Mouse (Mus musculus) naive thymus-derived CD4-positive, alpha-beta T cell, adult 2 months (primary cell): ENCODE data around the gene Ablim2.

Experiments
- DNase-seq: peaks from one replicate; pipeline ENCODE4 v3.0.0-alpha.2; 2011; ENCODE audit warnings: low read depth

Gene Ablim2

DNA sequence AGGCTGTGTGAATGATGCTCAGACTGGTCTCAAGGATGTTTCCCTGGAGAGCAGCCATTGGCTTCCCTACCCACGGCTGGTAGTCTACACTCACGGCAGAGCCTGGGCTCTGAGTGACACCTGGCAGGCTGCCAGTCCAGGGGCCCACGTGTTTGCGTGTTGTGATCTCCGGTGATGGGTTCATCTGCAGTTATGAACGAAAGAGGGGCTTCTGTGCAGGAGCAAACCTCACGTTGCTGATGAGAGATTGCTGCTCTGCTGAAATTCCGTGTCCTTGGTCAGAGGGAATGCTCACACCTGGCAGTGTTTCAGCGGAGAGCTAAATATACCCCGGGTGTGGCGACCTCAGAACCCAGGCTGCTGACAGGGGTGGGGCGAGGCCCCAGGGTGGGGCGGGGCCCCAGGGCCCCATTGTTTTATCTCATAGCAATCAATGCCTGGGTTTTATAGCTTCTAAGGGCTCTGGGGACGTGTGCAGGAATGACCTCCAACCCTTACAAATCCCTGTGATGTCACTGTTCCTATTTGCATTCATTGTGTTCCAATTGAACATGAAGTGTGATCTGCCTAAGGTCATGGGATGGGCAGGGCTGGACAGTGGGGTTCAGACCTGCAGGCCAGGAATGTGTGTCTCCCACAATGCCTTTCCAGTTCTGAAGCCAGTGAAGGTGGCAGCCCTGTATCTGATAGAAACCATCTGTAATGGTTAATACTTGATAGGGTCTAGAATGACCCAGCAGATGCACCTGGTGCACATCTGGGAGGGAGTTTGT lies 13.4 kb downstream of the Ablim2 start:
- DNase-seq, result peak; percentile 32

DNA sequence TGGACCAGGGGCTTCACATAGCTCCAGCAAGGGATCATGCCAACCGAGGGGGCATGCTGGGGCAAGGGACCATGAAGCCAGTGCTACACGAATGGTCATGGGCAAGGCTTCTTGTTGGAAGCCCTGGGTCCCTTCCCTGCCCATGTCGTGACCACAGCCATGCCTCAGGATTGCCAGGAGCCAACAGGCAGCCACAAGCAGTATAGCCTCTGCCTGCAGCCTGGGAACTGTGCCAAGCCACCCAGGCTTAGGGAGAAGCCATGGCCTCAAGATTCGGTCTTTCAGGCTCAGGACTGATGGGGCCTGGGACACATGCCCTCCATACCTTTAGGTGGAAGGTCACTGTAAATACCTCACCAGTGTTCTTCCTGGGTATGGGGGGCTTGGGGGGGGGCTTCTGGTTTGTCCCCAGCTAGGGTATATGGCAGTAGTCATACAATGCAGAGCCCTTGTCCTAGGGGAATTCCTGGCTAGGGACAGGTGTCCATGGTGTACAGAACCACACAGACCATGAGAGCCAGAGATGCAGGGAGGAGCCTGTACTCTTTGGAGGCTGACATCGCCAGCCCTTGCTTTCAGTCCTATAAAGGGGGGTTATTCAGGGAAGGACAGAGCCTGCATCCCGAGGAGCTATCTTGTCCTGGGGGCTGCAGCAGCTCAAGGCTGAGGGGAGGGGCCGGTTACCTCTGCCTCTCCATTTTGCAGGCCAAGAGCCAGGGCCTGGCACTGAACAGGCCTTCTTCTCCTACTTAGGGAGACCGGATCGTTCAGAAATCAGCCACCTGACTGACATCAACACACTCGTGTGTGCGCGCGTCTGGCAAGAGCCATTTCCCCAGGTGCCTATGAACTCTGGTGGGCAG lies 15.8 kb downstream of the Ablim2 start:
- no peak for DNase-seq

DNA sequence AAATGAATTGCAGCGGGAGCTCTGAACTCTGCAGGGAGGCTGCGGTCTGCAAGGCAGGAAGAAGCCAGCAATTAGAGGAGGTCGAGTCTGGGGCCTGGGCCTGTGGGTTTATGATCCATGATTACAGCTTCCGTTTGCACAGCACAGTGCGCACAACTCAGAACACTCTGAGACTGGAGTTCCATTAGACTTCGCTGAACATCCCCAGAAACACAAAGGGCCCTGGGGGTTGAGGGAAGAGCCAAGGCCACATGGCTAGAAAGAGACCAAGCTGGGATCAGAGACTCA lies 16.4 kb downstream of the Ablim2 start:
- no peak for DNase-seq

DNA sequence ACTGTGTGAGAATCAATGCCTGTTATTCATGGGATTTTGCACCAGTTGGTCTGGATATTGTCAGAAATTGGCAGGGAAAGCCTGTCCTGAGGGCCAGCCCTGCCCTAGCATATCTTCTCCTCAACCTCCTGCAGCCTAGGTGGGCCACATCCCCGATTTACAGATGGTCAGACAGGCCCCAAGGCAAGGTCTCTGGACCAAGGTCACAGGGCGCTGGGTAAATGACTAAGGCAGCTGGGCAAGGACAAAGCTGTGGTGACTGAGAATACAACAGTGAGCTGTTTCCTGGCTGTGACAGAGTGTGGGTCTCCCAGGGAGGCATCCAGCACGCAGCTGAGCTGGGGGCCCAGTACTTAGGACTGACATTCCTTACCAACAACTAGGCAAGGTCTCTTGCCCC lies 23.4 kb downstream of the Ablim2 start:
- no peak for DNase-seq

DNA sequence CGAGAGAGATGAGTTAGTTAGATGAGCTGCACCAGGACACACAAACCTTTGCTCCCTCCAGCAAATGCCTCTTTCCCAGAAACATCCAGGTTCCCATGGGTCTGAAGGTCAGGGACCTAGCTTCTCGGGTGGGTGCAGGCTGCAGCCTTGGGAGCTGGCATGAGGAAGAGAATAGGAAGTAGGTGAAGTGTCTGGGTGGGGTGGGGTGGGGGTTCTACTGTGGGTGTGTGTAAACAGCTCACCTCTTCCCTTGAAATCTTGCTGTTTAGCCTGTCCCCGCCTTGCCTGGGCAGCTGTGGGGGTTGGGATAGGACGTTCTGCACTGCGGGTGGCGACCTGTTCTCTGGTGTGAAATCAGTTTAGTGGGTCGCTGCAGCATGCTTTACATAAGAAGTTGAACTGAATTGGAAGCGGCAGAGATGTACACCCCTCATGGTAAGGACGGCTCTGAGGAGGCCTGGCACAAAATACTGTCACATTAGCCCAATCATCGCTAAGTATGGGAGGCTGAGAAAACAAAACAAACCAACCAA lies 25.0 kb downstream of the Ablim2 start:
- no peak for DNase-seq

DNA sequence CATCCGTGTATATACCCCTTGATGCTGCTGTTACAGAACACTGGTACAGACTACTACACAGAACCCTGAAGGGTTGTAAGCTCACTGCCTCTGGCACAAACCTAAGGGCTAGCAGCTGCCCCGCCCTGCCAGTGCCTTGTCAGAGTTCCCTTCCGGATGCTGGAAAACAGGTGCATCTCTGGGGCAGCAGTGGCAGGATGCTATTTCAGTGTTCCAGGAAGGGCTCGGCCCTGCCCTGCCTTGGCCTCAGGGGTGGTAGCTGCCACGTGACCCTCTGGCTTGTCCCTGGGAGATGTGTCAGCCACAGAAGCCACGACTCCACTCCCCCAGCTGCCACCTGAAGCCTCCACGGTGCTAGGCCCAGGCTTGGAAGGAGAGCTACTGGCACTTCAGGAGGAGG lies 28.2 kb downstream of the Ablim2 start:
- no peak for DNase-seq

DNA sequence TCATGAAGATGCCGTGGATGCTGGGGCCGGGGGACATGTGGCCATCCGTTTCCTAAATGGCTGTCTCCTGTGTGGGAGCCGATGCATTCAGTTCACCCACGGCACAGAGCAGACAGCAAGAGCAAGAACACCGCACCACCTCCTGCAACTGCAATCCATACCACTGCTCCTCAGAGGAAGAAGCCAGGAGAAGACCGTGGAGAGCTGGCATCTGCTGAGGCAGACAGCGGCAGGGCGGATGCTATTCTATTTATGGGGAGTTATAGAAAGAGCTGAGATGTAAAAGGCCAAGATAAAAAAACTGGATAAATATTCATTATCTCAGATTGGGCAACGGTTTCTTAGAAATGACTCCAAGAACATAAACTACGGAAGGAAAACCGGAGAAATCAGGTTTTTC lies 30.2 kb downstream of the Ablim2 start:
- DNase-seq, result no peak

DNA sequence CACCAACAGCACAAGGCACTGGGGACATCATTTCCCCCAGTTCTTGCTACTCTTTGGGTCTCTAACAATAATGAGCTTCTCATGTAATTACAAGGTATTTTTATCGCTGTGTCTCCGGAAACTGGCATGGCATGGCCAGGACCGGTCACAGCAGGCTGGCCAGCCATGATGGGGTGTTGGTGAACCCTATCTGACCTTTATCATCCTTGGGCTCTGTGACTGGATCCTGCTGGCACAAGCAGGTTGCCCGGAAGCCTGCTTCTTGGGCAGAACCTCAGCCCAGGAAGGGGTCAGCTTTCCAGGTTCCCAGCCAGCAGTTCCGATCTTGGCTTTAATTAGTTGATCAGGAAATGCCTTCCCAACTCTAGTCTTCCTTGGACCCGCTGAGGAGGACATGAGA lies 31.0 kb downstream of the Ablim2 start:
- DNase-seq, result no peak

DNA sequence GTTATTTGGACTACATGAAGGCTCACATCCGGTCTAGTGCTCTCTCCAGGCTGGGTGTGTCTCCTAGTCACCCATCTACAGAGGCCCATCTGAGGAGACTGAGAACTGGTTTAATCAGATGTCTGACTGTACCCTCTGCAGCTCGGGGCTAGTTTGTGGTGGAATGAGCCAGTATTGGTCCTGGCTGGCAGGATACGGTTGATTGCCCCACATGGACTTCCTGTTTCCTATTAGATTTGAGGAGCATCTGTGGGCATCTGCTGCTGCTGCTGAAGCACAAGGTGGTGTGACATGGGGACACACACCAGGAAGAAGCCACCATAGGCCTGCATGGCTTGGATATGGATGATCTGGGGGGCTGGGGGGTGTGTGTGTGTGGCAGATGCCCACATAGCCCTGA lies 32.0 kb downstream of the Ablim2 start:
- no peak for DNase-seq

DNA sequence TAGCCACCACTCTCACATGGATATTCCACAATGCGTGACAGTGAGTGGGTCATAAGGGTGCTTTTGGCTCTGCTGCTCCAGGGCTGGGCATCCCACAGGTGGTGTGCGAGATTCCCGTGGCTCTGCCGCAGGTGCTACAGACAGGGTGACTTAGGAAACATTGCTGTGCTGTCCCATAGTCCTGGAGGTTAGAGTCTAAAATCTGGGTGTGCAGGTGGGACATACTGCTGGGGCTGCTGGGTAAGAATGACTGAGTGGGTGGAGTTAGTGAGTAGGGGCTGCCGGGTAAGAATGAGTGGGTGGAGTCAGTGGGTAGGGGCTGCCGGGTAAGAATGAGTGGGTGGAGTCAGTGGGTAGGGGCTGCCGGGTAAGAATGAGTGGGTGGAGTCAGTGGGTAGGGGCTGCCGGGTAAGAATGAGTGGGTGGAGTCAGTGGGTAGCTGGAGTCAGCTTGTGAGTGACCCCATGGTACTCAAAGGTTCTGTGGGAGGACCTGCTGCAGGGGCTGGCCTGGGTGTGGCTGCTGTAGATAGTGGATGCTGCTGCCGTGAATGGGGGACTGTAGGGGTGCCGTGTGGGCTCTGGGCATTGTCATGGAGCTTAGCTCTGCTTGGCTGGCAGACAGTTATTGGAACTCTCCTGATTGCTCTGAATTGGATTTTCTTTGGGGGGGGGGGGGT lies 32.8 kb downstream of the Ablim2 start:
- DNase-seq, result no peak

DNA sequence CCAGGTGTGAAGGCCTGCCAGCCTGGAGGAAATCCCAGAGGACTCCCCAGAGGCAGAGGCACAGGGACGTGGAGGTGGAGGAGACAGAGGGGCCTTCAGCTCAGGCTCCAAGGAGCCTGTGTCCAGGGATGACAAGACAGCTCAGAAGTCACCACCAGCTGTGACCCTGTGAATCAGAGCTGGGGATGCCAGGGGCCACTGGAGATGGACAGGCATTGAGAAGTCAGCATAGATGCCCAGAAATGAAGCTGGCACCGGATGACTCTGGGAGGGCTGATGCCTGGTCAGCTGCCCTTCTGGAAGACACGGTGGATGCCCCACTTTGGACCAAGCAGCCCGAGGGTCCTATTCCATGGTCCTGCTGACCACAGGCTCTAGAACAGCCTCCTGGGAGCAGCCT lies 36.3 kb downstream of the Ablim2 start:
- DNase-seq, result no peak

DNA sequence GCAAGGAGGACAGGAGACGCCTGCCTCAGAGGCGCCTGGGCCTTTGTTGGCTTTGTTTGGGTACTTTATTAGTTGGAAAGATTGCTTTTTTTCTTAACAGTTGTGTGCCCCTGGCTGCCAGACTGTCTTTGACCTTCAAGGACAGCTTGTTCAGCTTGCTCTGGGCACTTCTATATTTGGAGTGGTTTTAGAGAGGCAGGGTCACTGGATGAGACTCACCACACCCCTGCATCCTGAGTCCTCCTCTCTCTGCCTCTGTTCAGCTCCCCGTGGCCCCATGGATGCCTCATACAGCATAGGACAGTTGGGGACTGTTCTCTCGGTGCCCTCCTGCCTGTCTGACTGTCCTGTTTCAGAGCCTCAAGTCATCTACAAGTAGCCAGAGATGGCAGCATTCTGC lies 37.3 kb downstream of the Ablim2 start:
- DNase-seq, result no peak

DNA sequence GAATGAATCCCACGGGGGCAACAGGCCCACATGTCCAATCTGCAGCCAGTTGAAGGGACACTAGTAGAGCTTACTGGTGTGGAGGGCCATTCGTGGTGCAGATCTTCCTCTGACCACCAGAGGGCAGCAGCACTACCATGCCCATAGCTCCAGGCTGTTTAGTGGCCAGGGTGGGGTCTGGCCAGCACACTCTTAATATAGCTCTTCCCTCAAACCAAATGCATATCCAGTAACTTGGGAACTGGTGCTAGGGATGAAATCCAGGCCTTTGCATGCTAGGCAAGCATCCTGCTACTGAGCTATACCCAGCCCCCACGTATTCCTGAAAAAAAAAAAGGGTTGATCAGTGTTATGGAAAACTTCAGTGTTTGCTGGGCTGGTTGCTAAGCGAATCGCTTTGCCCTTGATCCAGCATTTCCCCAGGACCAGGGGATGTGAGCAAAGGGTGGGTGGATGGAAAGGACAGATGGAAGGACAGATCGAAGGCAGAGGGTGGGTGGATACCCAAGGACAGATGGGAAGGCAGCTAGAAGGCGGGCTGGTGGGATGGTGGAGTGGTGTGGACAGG lies 37.9 kb downstream of the Ablim2 start:
- peak; percentile 67 for DNase-seq

DNA sequence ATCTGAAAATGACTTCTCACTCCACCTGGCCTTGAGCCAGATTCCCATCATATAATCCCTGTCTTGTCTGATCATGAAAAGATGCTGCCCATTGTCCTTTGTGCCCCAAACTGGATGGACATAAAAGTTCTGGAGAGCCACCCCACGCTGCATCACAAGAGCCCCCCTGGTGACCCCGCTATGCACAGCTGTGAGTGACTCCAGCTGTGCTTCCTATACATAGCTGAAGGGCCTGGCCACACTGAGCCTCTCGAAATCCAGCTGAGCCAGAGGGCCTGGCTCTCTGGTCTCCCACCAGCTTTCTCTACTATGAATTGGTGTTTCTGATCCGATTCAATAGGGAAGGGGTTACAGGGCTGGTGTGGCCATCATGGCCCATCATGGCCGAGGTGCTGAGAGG lies 38.5 kb downstream of the Ablim2 start:
- DNase-seq, result no peak

DNA sequence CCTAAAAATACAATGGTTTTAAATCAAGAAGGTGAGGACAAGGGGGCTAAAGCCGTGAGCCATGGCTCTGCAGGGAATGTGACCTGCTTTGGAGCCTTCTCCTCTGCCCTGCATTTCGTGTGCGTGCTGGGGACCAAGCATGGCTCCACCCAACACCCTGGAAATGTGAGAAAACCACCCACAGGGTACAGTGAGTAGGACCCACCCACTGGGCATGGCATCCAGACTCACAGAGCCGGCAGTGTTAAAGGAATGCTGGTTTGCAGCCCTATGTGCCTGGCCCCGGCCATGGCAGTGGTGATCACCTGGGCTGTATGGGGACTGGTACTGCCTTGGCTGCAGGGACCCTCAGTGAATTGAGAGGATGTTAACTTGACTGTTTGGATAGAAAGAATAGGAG lies 41.4 kb downstream of the Ablim2 start:
- DNase-seq, result no peak

DNA sequence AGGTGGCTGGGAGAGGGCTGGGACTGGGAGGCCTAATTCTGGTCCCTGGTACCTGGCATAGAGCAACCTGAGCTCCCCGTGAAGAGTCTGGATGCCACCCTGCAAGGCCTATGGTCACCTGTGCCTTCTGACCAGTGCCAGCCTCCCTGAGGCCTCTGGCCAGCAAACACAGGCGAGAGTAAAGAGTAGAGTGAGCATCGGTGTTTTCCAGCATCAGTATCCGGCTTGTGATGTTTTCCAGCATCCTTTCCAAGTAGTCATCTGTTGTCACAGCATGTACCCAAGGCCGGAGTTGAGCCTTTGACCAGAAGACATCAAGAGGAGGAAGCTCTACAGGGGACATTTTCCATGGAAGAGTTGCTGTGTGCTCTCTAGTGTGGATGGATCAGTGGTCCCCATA lies 45.7 kb downstream of the Ablim2 start:
- no peak for DNase-seq

DNA sequence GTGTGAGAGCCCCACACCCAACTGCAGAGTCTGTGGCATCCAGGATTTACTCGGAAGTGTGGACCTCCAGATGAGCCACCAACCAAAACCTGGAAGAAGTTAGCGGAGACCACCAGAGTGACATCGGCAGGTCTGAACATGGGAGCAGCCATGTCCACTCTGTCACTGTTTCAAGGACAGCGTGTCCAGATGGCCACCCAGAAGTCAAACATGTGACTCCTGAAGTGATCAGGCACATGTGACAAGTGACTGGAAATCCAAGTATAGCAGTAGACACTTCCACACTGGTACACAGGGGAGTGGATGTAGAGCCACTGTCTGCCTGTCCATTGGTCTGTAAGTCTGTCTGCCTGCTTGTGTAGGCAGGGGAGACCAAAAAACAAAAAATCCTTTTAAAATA lies 47.0 kb downstream of the Ablim2 start:
- DNase-seq, result no peak

DNA sequence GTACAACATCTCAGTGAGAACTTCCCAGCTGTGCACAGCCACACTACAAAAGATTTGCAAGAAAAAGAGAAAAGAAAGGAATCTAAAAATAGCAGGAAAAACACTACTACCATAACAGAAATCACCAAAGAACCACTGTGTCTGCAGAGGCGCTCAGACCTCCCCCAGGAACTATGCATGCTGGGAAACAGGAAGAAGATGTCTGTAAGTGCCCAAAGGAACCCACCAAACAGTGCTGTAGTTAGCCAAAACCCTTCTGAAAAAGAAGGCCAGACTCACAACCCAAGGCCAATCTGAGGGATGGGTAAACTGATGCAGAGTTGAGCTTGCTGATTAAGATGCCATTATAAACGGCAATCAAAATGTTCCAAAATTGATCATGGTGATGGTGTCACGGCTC lies 47.5 kb downstream of the Ablim2 start:
- no peak for DNase-seq

DNA sequence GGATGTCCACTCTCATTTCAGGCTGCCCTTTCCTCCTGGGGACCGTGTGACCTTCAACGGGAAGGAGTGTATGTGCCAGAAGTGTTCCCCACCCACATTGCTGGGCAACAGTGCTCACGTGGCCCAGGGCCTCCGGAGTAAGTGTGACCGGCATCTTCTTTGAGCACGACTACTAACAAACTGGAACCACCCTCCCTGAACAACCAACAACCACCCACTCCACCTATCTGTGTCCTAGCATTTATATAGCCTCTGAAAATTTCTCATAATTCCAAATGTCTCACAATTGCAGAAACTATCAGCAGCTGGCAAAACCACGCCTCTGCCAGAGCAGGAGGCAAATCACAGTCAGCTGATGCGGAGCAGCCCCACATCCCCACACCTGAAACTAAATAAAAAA lies 49.3 kb downstream of the Ablim2 start:
- DNase-seq, result no peak

DNA sequence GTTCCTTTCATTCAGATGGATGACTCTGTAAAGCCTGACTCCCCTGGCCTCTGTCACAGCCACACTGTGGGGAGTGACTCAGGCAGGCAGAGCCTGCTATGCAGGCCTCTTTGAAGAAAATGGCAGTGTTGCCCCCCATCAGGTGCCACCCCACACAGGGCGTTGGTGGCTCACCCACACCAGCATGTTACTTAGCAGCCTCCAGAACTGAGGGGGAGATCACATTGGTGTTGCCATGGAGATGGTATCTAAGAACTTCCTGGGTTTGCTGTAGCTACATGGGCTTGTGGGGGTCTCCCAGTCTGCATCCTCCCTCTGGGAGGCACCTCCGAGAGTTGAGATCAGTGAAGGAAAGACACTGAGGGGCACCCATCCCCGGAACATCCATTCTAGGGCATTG lies 52.8 kb downstream of the Ablim2 start:
- no peak for DNase-seq

DNA sequence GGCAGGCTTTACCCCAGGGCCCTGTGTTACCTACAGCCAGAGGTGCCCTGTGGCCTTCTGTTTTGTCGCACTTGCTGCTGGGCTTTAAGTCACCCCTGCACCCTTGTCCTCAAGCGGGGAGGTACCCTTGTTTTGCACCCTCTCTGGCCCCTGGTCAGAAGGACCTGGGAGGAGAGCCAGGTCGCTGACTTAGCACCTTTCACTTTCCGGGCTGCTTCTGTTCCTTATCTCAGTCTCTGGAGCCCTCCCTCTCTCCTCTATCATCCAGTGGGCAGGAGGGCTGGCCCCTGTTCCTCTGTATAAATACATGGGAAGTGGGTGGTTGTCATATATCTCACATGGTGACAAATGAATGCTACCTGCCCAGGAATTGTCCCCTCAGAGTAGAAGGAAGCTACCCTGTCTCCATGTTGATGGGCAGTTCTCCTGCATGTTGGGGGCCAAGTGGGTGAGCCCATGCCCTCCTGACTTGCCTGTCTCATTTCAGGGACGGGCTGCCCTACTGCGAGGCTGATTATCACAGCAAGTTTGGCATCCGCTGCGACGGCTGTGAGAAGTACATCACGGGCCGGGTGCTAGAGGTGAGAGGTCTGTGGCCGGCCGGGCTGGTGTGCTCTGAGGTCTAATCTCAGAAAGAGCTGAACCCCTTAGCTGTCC lies 54.1 kb downstream of the Ablim2 start:
- DNase-seq, result no peak

DNA sequence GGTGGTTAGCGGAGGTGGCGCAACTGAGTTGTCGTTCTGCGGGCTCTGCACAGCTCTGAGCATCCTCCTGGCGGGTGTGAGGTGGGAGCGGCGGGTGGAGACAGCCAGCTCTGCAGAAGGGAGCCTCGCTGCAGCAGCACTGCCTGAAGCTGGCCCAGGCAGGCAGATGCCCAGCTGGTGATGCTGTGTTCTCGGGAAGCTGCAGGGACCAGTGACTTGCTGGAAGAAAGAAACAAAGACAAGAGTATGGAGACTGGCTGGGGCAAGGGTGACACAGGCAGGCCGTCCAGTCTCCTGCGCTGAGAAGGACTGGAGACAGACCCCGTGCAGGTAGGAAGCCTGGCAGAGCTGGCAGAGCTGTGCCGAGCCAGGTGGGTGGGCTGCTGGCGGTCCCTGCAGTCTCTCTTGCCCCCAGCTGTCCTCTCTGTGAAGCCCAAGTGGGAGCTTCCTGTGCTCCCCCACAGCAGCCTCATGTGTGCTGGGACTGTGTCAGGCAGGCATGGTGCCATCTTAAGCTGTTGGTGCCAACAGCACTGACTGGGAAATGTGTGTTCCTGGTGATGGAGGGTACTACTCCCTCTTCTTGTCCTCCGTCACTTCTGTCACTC lies 56.8 kb downstream of the Ablim2 start:
- no peak for DNase-seq
